In genomic region chr11:73020953-73021800, GRCm38 (mm10) we compare ENCODE assay signal across 13 mouse cellular contexts. TPM values are rescaled to one million over a fixed set of nuclear protein-coding genes. Genes with fewer than 3 reads are reported as not detected.
A peak's percentile ranks its signal among the peaks of the same experiment; 100 is the strongest.
DNase-seq lines count a peak whose midpoint lies in the region; ATAC-seq and TF ChIP-seq lines count a peak whose summit lies in the region.
"Had no signal": no experiment of that assay in that cellular context is flagged by ENCODE, and none has a peak within 500 bp of the region (broad histone marks: within the 10 kb centered on the region; RNA-seq: fewer than 3 reads in every experiment).

No protein-coding gene starts in this region.

- no peak for ATAC-seq in midbrain, embryonic 16.5 days
- no peak for ATAC-seq in midbrain, embryonic 14.5 days (ENCODE audit: low FRiP score, low TSS enrichment)
- ATAC-seq: forebrain, embryonic 16.5 days; inflammation-experienced regulatory T-cells, adult 6 months; liver, embryonic 12.5 days had no signal

- H3K4me2 ChIP-seq in midbrain, embryonic 16.5 days (ENCODE audit: low read length), result no peak overlapping the region
- no peak overlapping the region for H3K4me2 ChIP-seq in midbrain, embryonic 14.5 days (ENCODE audit: low read length)
- H3K4me2 ChIP-seq: heart, embryonic 15.5 days; liver, embryonic 12.5 days had no signal

- H3K36me3 ChIP-seq in midbrain, embryonic 16.5 days (ENCODE audit: control insufficient read depth, insufficient read depth, low read length), result peaks cover 6% of the 10 kb centered on the region; the same call in 1 of the 2 replicates
- 0 out of 2 replicates have a peak, but pooled peaks cover 3% of the 10 kb centered on the region for H3K36me3 ChIP-seq in midbrain, embryonic 14.5 days (ENCODE audit: control insufficient read depth, insufficient read depth, low read length)
- H3K36me3 ChIP-seq: heart, embryonic 15.5 days; liver, embryonic 12.5 days had no signal

- H3K4me1 ChIP-seq in midbrain, embryonic 16.5 days (ENCODE audit: control insufficient read depth, insufficient read depth, low read length), result peaks cover 13% of the 10 kb centered on the region; the same call in 1 of the 2 replicates
- 0 out of 2 replicates have a peak, but pooled peaks cover 5% of the 10 kb centered on the region for H3K4me1 ChIP-seq in midbrain, embryonic 14.5 days (ENCODE audit: control insufficient read depth, insufficient read depth, low read length)
- peaks cover 61% of the 10 kb centered on the region for H3K4me1 ChIP-seq in olfactory bulb, adult 2 months (ENCODE audit: control insufficient read depth, insufficient read depth, low read length)

- TF ChIP-seq POLR2A in olfactory bulb, adult 2 months (IDR thresholded peaks at IDR 0.05; ENCODE audit: insufficient read depth, low read depth, low read length), result no peak

- no peaks in the 10 kb centered on the region for H3K9me3 ChIP-seq in midbrain, embryonic 16.5 days (replicated peaks; ENCODE audit: control insufficient read depth, low read length, poor library complexity, severe bottlenecking)
- H3K9me3 ChIP-seq in midbrain, embryonic 14.5 days (ENCODE audit: control insufficient read depth, low read length), result no peaks in the 10 kb centered on the region
- H3K9me3 ChIP-seq: heart, embryonic 15.5 days; liver, embryonic 12.5 days had no signal

- no peak overlapping the region for H3K4me3 ChIP-seq in gastrocnemius, adult 2 months
- no peak overlapping the region for H3K4me3 ChIP-seq in midbrain, embryonic 16.5 days (ENCODE audit: low read depth, low read length)
- H3K4me3 ChIP-seq in midbrain, embryonic 14.5 days (replicated peaks; ENCODE audit: low read depth, low read length), result no peak overlapping the region
- H3K4me3 ChIP-seq in olfactory bulb, adult 2 months (ENCODE audit: insufficient read depth, low read depth, low read length), result peak overlapping the region; percentile 21; the same call in 1 of the 2 replicates
- H3K4me3 ChIP-seq: heart, embryonic 15.5 days; liver, embryonic 12.5 days had no signal

- 0 out of 2 replicates have a peak overlapping the region, but pooled peaks have one; percentile 15 for H3K9ac ChIP-seq in midbrain, embryonic 16.5 days (ENCODE audit: low read depth, low read length)
- no peak overlapping the region; the same call in 1 of the 2 replicates for H3K9ac ChIP-seq in midbrain, embryonic 14.5 days (replicated peaks; ENCODE audit: low read length)
- H3K9ac ChIP-seq: heart, embryonic 15.5 days; liver, embryonic 12.5 days had no signal

- intact Hi-C loops in gastrocnemius, adult 2 months (cut with DNase I), result no loop called here

- H3K27me3 ChIP-seq in midbrain, embryonic 16.5 days (ENCODE audit: control insufficient read depth, insufficient read depth, low read depth, low read length), result no peaks in the 10 kb centered on the region
- peaks cover 6% of the 10 kb centered on the region for H3K27me3 ChIP-seq in midbrain, embryonic 14.5 days (ENCODE audit: control insufficient read depth, insufficient read depth, low read length)

- DNase-seq in gastrocnemius, adult 2 months, result no peak
- DNase-seq in gastrocnemius, postnatal 25 days, result no peak
- no peak for DNase-seq in midbrain, embryonic 14.5 days
- peak; percentile 84 for DNase-seq in adrenal gland, adult 2 months
- DNase-seq in thymus, postnatal 25 days, result no peak
- DNase-seq: lung, postnatal 14 days had no signal

- WGBS in midbrain, embryonic 16.5 days, result 60% methylated on average over 7 of the region's 7 CpGs
- 62% methylated on average over 7 of the region's 7 CpGs for WGBS in midbrain, embryonic 14.5 days
- WGBS in olfactory bulb, adult 2 months, result 26% methylated on average over 7 of the region's 7 CpGs

- H3K27ac ChIP-seq in gastrocnemius, adult 2 months, result peak overlapping the region; percentile 1; the same call in 1 of the 2 replicates
- no peak overlapping the region for H3K27ac ChIP-seq in midbrain, embryonic 16.5 days (ENCODE audit: low read length)
- no peak overlapping the region for H3K27ac ChIP-seq in midbrain, embryonic 14.5 days (replicated peaks; ENCODE audit: low read depth, low read length)
- peak overlapping the region; percentile 73; the same call in 1 of the 2 replicates for H3K27ac ChIP-seq in olfactory bulb, adult 2 months (ENCODE audit: insufficient read depth, low read depth, low read length)
- H3K27ac ChIP-seq: heart, embryonic 15.5 days; kidney, postnatal 0 days; liver, embryonic 12.5 days had no signal

- TF ChIP-seq CTCF in gastrocnemius, adult 2 months (IDR thresholded peaks at IDR 0.05), result no peak
- no peak for TF ChIP-seq CTCF in olfactory bulb, adult 2 months (IDR thresholded peaks at IDR 0.05; ENCODE audit: insufficient read depth, low read depth, low read length)

RNA-seq across cellular contexts. Expression of gene Camkk1, which starts 2.4 kb away (rescaled TPM):
- total RNA-seq in gastrocnemius, adult 2 months (2021), result under 1 TPM; 0.43 to 0.89 TPM
- total RNA-seq in gastrocnemius, postnatal 25 days (2021), result 1 to 10 TPM in 1 of 2 experiments, under 1 TPM in 1; 1.00 to 1.2 TPM
- polyA plus RNA-seq in midbrain, embryonic 16.5 days (2015; fragmentation: Nextera tagmentation; extraction: Ambion mirVana), result 31.9 and 33.6 TPM in 2 replicates
- polyA plus RNA-seq in midbrain, embryonic 14.5 days (2014; fragmentation: Nextera tagmentation; extraction: Ambion mirVana), result 11.0 and 16.6 TPM in 2 replicates
- 1 to 10 TPM; 1.8 to 9.8 TPM for total RNA-seq in adrenal gland, adult 2 months (2021)
- polyA plus RNA-seq in adrenal gland, adult 2 months (2012; rRNA removed), result 2.2 and 3.2 TPM in 2 replicates
- not detected in 2 replicates for polyA plus RNA-seq in olfactory bulb, adult 2 months (2012; ENCODE audit: insufficient read depth, insufficient read length, low replicate concordance, missing spikeins)

RNA-seq across cellular contexts. Expression of gene P2rx1, which starts 22.3 kb away (rescaled TPM):
- under 1 TPM; 0.15 to 0.56 TPM for total RNA-seq in gastrocnemius, adult 2 months (2021)
- total RNA-seq in gastrocnemius, postnatal 25 days (2021), result 1 to 10 TPM in 1 of 2 experiments, under 1 TPM in 1; 0.31 to 1.6 TPM
- polyA plus RNA-seq in midbrain, embryonic 16.5 days (2015; fragmentation: Nextera tagmentation; extraction: Ambion mirVana), result 0.30 and 0.48 TPM in 2 replicates
- 0.36 and 0.41 TPM in 2 replicates for polyA plus RNA-seq in midbrain, embryonic 14.5 days (2014; fragmentation: Nextera tagmentation; extraction: Ambion mirVana)
- total RNA-seq in adrenal gland, adult 2 months (2021), result under 1 TPM; 0.40 to 0.55 TPM
- 0.85 and 1.0 TPM in 2 replicates for polyA plus RNA-seq in adrenal gland, adult 2 months (2012; rRNA removed)
- polyA plus RNA-seq in olfactory bulb, adult 2 months (2012; ENCODE audit: insufficient read depth, insufficient read length, low replicate concordance, missing spikeins), result not detected in 2 replicates
- polyA plus RNA-seq: inflammation-experienced regulatory T-cells, adult 6 months had no signal

RNA-seq across cellular contexts. Expression of gene Ncbp3, which starts 26.4 kb away (rescaled TPM):
- total RNA-seq in gastrocnemius, adult 2 months (2021), result 1 to 10 TPM; 3.2 to 3.9 TPM
- total RNA-seq in gastrocnemius, postnatal 25 days (2021), result 1 to 10 TPM; 2.8 to 3.1 TPM
- 9.8 and 12.1 TPM in 2 replicates for polyA plus RNA-seq in midbrain, embryonic 16.5 days (2015; fragmentation: Nextera tagmentation; extraction: Ambion mirVana)
- 8.3 and 10.2 TPM in 2 replicates for polyA plus RNA-seq in midbrain, embryonic 14.5 days (2014; fragmentation: Nextera tagmentation; extraction: Ambion mirVana)
- 1 to 10 TPM; 9.4 to 9.5 TPM for total RNA-seq in adrenal gland, adult 2 months (2021)
- 1.6 and 1.7 TPM in 2 replicates for polyA plus RNA-seq in adrenal gland, adult 2 months (2012; rRNA removed)
- polyA plus RNA-seq in olfactory bulb, adult 2 months (2012; ENCODE audit: insufficient read depth, insufficient read length, low replicate concordance, missing spikeins), result not detected in 2 replicates

Comparison
In these comparisons a context has a peak if more than half of its experiments do, and no peak if none do; other contexts are left out.
1. H3K27ac ChIP-seq: peak in gastrocnemius, adult 2 months (single experiment) and olfactory bulb, adult 2 months (single experiment); none in midbrain, embryonic 16.5 days (single experiment) and midbrain, embryonic 14.5 days (single experiment).